Mouse (Mus musculus) c-Kit-positive CD71-positive TER-119-negative erythroid progenitor cells, embryonic 14.5 days (primary cell): Measurements from ENCODE around the gene Maml2.
A peak's percentile ranks its signal among the peaks of the same experiment; 100 is the strongest.

Experiments
- DNase-seq: peaks from one replicate; pipeline ENCODE4 v3.0.0-alpha.2; 2013; ENCODE audit warnings: low read depth

The Maml2 gene

GRCm38 (mm10) chr9:13749675-13749998 is 451.9 kb downstream of the Maml2 start:
- DNase-seq = peak; percentile 15

DNA sequence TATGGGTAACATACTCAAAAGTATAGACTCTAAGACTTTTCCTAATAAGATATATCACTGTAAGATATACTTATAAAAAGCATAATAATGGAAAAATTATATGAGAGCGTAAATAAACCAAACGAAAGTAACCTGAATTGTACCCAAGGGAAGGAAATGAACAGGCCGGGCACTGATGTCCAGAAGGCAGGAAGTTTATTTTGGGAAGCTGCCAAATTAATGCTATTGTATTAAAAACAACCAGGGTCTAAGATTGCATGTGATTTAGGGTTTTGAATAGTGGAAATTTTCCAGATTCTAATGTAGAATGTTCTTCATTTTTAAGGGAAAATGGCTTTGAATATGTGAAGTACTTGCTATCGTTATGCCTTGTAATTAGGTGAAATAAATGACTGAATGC is 454.8 kb downstream of the Maml2 start:
- DNase-seq = no peak
